Mouse (Mus musculus) gastrocnemius, postnatal 25 days (tissue): ENCODE measurements at regions not wholly inside any gene's neighbourhood (a gene's known extent, or its start where the extent isn't known, plus 50 kb on each side); places are given as distances from the start of the nearest gene placed in this dataset.

ENCODE experiments used
- DNase-seq: peaks from one replicate; pipeline ENCODE4 v3.0.0; 2022
- microRNA-seq, 2 experiments: library from miRNA; unstranded; fragments of <30 nt; microRNA quantifications; one replicate each; pipeline ENCODE4 v1.2.0; 2021; ENCODE audit warnings: borderline replicate concordance in 2 of 2

- DNase-seq: no peak
Observed at GRCm38 (mm10) chr6:107375274-107375673, 154.3 kb upstream of the Lrrn1 start.

GRCm38 (mm10) chr6:107378489-107378888 lies 151.1 kb upstream of the Lrrn1 start:
- DNase-seq: no peak

GRCm38 (mm10) chr6:107380621-107381020 lies 148.9 kb upstream of the Lrrn1 start:
- DNase-seq: no peak

- no peak for DNase-seq
Observed at GRCm38 (mm10) chr6:107386094-107386678, 143.4 kb upstream of the Lrrn1 start.

- no peak for DNase-seq
Observed at GRCm38 (mm10) chr6:107389892-107390291, 139.7 kb upstream of the Lrrn1 start.

- DNase-seq: no peak
Observed at GRCm38 (mm10) chr6:107394611-107395010, 135.0 kb upstream of the Lrrn1 start.

- no peak for DNase-seq
Observed at GRCm38 (mm10) chr6:107415766-107416165, 113.8 kb upstream of the Lrrn1 start.

- no peak for DNase-seq
Observed at GRCm38 (mm10) chr6:107422091-107422490, 107.5 kb upstream of the Lrrn1 start.

- DNase-seq: no peak
Observed at GRCm38 (mm10) chr6:107426529-107426928, 103.0 kb upstream of the Lrrn1 start.

GRCm38 (mm10) chr6:107431033-107431432 lies 98.5 kb upstream of the Lrrn1 start:
- peak; percentile 42 for DNase-seq

GRCm38 (mm10) chr6:107442058-107442457 lies 87.5 kb upstream of the Lrrn1 start:
- DNase-seq: no peak

GRCm38 (mm10) chr6:107444336-107444735 lies 85.2 kb upstream of the Lrrn1 start:
- no peak for DNase-seq

- DNase-seq: no peak
Observed at GRCm38 (mm10) chr6:107459220-107459619, 70.3 kb upstream of the Lrrn1 start.

- DNase-seq: no peak
Observed at GRCm38 (mm10) chr6:107462440-107462839, 67.1 kb upstream of the Lrrn1 start.

- no peak for DNase-seq
Observed at GRCm38 (mm10) chr6:107473395-107473794, 56.2 kb upstream of the Lrrn1 start.

- DNase-seq: no peak
Observed at GRCm38 (mm10) chr6:107474125-107474524, 55.4 kb upstream of the Lrrn1 start.

Small RNAs in the stretch of these regions (microRNA-seq; reads per million reads assigned to microRNA genes)
- gene Gm27690: 0 reads per million in 2 experiments
